Mouse (Mus musculus) cerebellum, postnatal 10 days (tissue): ENCODE measurements at regions not wholly inside any gene's neighbourhood (a gene's known extent, or its start where the extent isn't known, plus 50 kb on each side); places are given as distances from the start of the nearest gene placed in this dataset.

Experiments used
- DNase-seq, 2 experiments: peaks; one replicate each; pipeline ENCODE4 v3.0.0; 2021; ENCODE audit warnings: mixed read lengths in 2 of 2

- DNase-seq: no peak
These were observed 62.0 kb upstream of the Dlg1 start for GRCm38 (mm10) chr16:31601278-31601677.

- DNase-seq: peak in 1 of 2 experiments; percentile 36
These were observed 60.1 kb upstream of the Dlg1 start for GRCm38 (mm10) chr16:31603185-31603584.

DNA sequence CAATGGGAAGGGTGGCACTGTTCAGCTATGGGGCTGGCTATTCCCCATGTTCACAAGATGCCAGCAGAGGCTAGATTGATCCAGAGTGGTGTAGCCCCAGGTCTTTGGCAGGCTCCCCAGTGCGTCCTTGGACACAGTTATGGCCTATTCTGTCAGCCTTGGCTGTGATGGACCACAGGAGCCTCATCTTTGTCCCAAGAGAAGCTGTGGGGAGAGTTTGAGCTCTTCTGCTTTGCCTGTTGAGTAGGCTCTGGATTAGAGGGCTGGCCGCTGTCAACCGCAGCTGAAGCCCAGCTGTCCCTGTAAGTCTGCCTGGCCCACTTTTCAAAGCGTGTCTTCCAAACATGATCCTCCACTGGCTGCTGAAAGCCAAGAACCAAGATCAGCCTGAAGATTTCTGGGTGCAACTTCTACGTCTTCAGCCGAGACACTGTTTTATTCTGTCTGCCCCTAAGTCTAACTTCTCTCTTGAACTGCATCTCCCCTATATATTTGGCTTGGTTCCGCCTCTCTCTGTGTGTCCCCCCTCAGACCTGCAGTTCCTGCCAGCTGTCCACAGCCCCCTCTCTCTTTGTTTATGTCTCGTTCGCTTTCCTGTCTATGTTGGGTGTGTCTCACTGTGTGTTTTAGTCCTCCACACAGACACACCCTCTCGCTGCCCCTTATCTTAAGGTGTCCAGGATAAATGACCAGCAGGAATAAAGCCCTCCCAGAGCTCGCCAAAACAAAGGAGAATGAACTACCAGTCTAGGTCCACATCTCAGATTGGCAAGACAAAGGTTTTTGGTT lies 56.7 kb upstream of the Dlg1 start:
- DNase-seq: peak; percentile 59 to 68

DNA sequence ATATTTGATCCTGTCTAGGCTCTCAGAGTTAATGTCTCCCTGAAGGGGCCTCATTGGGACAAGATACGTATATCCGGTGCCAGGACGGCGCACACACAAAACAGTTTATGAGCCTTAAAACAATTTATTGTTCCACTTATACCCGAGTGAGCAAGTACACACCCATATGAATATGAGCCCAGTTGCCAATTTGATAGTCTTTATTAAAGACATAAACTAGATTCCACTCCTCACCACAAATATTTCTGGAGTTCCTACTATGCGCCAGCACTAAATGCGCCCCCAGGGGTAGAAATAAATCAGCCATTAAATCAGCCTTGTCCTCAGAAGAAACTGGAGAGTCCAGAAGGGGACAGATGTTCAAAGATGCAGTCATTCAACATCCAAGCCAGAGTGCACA lies 54.3 kb upstream of the Dlg1 start:
- no peak for DNase-seq

DNA sequence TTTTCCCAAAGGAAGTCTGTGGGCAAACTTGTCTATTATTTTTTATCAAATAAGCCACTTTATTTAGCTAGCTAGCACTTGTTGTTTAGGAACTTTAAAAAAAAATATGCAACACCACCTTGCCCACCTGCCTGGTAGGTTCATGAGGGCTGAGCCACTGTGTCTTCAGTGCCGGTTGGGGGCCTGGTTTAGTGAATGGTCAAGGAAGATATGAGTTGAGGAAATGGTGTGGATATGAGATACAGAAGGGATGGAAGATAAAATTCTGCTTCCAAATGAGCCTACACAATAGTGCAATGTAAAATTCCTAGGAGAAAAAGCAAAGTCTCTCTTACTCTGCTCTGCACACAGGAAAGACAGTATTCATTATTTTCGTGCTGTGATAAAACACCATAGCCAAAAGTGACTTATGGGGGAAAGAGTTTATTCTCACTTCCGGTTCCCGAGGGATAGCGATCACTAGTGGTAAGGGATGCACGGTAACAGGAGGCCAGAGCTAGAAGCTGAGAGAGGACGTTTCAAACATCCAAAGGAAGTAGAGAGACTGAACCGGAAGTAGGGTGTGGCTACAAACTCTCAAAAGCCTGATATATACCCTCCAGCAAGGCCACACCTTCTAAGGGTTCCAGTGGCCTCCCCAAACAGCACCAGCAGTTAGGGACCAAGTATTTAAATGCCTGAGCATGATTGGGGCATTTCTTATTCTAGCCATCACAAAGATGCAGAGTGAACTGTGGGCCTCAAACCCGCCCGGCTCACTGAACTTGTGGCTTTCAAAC lies 53.7 kb upstream of the Dlg1 start:
- no peak for DNase-seq
